Mouse (Mus musculus) neural tube, embryonic 11.5 days (tissue): ENCODE results near the gene Lingo1. TPM values are rescaled to one million over a fixed set of nuclear protein-coding genes. Genes with fewer than 3 reads are reported as not detected.
A peak's percentile ranks its signal among the peaks of the same experiment; 100 is the strongest.

Experiments used
- ATAC-seq: fragments of 200-750 bp; cut with Nextera tagmentation; 2 replicates; pipeline ENCODE4 v1.8.0; 2017; ENCODE audit warnings: moderate number of reproducible peaks, mild to moderate bottlenecking, moderate TSS enrichment, moderate library complexity; ENCODE audit not compliant: insufficient read depth, low FRiP score, low TSS enrichment
- DNase-seq: peaks from one replicate; pipeline ENCODE4 v3.0.0-alpha.2; 2015; ENCODE audit warnings: low spot score
- H3K27ac ChIP-seq: fragments of 300-500 bp; sonication (generic); 2 replicates; pipeline ENCODE4 v1.5.1; 2014; ENCODE audit warnings: low read depth, mild to moderate bottlenecking, low read length
- H3K27me3 ChIP-seq: fragments of 300-500 bp; sonication (generic); 2 replicates; pipeline ENCODE4 v1.6.1; 2014; ENCODE audit warnings: mild to moderate bottlenecking, low read length, mixed read lengths; ENCODE audit not compliant: control insufficient read depth, insufficient read depth
- H3K36me3 ChIP-seq: fragments of 300-500 bp; sonication (generic); 2 replicates; pipeline ENCODE4 v1.6.1; 2014; ENCODE audit warnings: mild to moderate bottlenecking, low read length, moderate library complexity, mixed read lengths; ENCODE audit not compliant: control insufficient read depth, insufficient read depth
- H3K4me1 ChIP-seq: fragments of 300-500 bp; sonication (generic); 2 replicates; pipeline ENCODE4 v1.6.1; 2014; ENCODE audit warnings: low read length, mixed read lengths; ENCODE audit not compliant: control insufficient read depth, insufficient read depth
- H3K4me2 ChIP-seq: fragments of 300-500 bp; sonication (generic); 2 replicates; pipeline ENCODE4 v1.6.1; 2014; ENCODE audit warnings: low read depth, mild to moderate bottlenecking, moderate library complexity
- H3K4me3 ChIP-seq: fragments of 300-500 bp; sonication (generic); 2 replicates; pipeline ENCODE4 v1.5.1; 2014; ENCODE audit warnings: low read depth, low read length
- H3K9ac ChIP-seq: fragments of 300-500 bp; sonication (generic); 2 replicates; pipeline ENCODE4 v1.6.1; 2014; ENCODE audit warnings: mild to moderate bottlenecking, low read length
- H3K9me3 ChIP-seq: fragments of 300-500 bp; sonication (generic); 2 replicates; pipeline ENCODE4 v1.6.1; 2016; ENCODE audit warnings: low read length; ENCODE audit not compliant: control insufficient read depth
- WGBS: fragments of 180-500 bp; shearing (Covaris S2); extraction: QIAGEN DNeasy Blood & Tissue Kit; methylation state at CpG from one replicate; pipeline ENCODE4 v1.1.7; 2014; 5-methylcytosine and 5-hydroxymethylcytosine counted together
- polyA plus RNA-seq: library from polyadenylated mRNA; unstranded; fragments of >200 nt; fragmentation: Nextera tagmentation; extraction: Ambion mirVana; gene quantifications from 2 replicates; pipeline ENCODE4 v1.2.1, GENCODE M21; 2014

Gene Lingo1
- polyA plus RNA-seq, 1 experiment from 2014 or later = 14.7 TPM

GRCm38 (mm10) chr9:56744369-56744768, 51.9 kb downstream of the Lingo1 start:
- no peaks in the 10 kb centered on the region for H3K36me3 ChIP-seq
- H3K9ac ChIP-seq = no peak overlapping the region
- no peaks in the 10 kb centered on the region for H3K9me3 ChIP-seq
- H3K4me1 ChIP-seq = no peaks in the 10 kb centered on the region
- ATAC-seq (no peak), DNase-seq (no peak)
- H3K4me3 ChIP-seq = no peak overlapping the region
- no peak overlapping the region for H3K27ac ChIP-seq
- 57% methylated on average over 5 of the region's 5 CpGs for WGBS
- no peak overlapping the region for H3K4me2 ChIP-seq
- H3K27me3 ChIP-seq = no peaks in the 10 kb centered on the region

- DNase-seq (no peak), ATAC-seq (no peak)
- 74% methylated on average over 5 of the region's 5 CpGs for WGBS
- no peaks in the 10 kb centered on the region for H3K27me3 ChIP-seq
- no peak overlapping the region for H3K27ac ChIP-seq
- no peaks in the 10 kb centered on the region for H3K4me1 ChIP-seq
- H3K4me3 ChIP-seq = no peak overlapping the region
- H3K9ac ChIP-seq = no peak overlapping the region
- no peaks in the 10 kb centered on the region for H3K36me3 ChIP-seq
- no peak overlapping the region for H3K4me2 ChIP-seq
- no peaks in the 10 kb centered on the region for H3K9me3 ChIP-seq
Observed at GRCm38 (mm10) chr9:56739181-56739737, 57.0 kb downstream of the Lingo1 start.

- no peaks in the 10 kb centered on the region for H3K9me3 ChIP-seq
- H3K9ac ChIP-seq = no peak overlapping the region
- DNase-seq (peak; percentile 69), ATAC-seq (no peak)
- no peaks in the 10 kb centered on the region for H3K4me1 ChIP-seq
- no peaks in the 10 kb centered on the region for H3K36me3 ChIP-seq
- H3K4me2 ChIP-seq = no peak overlapping the region
- WGBS = 46% methylated on average over 9 of the region's 9 CpGs
- no peak overlapping the region for H3K27ac ChIP-seq
- H3K4me3 ChIP-seq = no peak overlapping the region
- H3K27me3 ChIP-seq = no peaks in the 10 kb centered on the region
Observed at GRCm38 (mm10) chr9:56738261-56739171, 57.8 kb downstream of the Lingo1 start.

GRCm38 (mm10) chr9:56734398-56734797, 61.9 kb downstream of the Lingo1 start:
- Histone ChIP-seq H3K27ac (no peak overlapping the region), H3K9ac (no peak overlapping the region), H3K4me3 (no peak overlapping the region), H3K27me3 (no peaks in the 10 kb centered on the region), H3K9me3 (no peaks in the 10 kb centered on the region), H3K4me1 (no peaks in the 10 kb centered on the region), H3K4me2 (no peak overlapping the region), H3K36me3 (no peaks in the 10 kb centered on the region)
- WGBS = 72% methylated on average over 6 of the region's 6 CpGs
- ATAC-seq (no peak), DNase-seq (no peak)

- Histone ChIP-seq H3K9ac (no peak overlapping the region), H3K27ac (no peak overlapping the region), H3K36me3 (no peaks in the 10 kb centered on the region), H3K4me3 (no peak overlapping the region), H3K4me1 (peaks cover 3% of the 10 kb centered on the region; the same call in 1 of the 2 replicates), H3K4me2 (no peak overlapping the region), H3K9me3 (no peaks in the 10 kb centered on the region), H3K27me3 (no peaks in the 10 kb centered on the region)
- 76% methylated on average over 2 of the region's 2 CpGs for WGBS
- DNase-seq = no peak
- ATAC-seq = no peak
Observed at GRCm38 (mm10) chr9:56730997-56731396, 65.3 kb downstream of the Lingo1 start.

- H3K9me3 ChIP-seq = no peaks in the 10 kb centered on the region
- no peak overlapping the region for H3K9ac ChIP-seq
- H3K4me3 ChIP-seq = no peak overlapping the region
- peaks cover 3% of the 10 kb centered on the region; the same call in 1 of the 2 replicates for H3K4me1 ChIP-seq
- WGBS = 60% methylated on average over 2 of the region's 2 CpGs
- no peaks in the 10 kb centered on the region for H3K27me3 ChIP-seq
- H3K36me3 ChIP-seq = no peaks in the 10 kb centered on the region
- H3K4me2 ChIP-seq = no peak overlapping the region
- DNase-seq (no peak), ATAC-seq (no peak)
- H3K27ac ChIP-seq = no peak overlapping the region
Observed at GRCm38 (mm10) chr9:56729145-56729544, 67.1 kb downstream of the Lingo1 start.

GRCm38 (mm10) chr9:56727703-56728684, 68.3 kb downstream of the Lingo1 start:
- Histone ChIP-seq H3K27me3 (no peaks in the 10 kb centered on the region), H3K27ac (no peak overlapping the region), H3K9me3 (no peaks in the 10 kb centered on the region), H3K4me3 (no peak overlapping the region), H3K9ac (no peak overlapping the region), H3K4me1 (peaks cover 3% of the 10 kb centered on the region; the same call in 1 of the 2 replicates), H3K36me3 (no peaks in the 10 kb centered on the region), H3K4me2 (no peak overlapping the region)
- 43% methylated on average over 15 of the region's 15 CpGs for WGBS
- no peak for DNase-seq
- no peak for ATAC-seq

- no peaks in the 10 kb centered on the region for H3K9me3 ChIP-seq
- H3K36me3 ChIP-seq = no peaks in the 10 kb centered on the region
- ATAC-seq = no peak
- H3K9ac ChIP-seq = no peak overlapping the region
- no peak overlapping the region for H3K4me3 ChIP-seq
- peaks cover 3% of the 10 kb centered on the region; the same call in 1 of the 2 replicates for H3K4me1 ChIP-seq
- peak; percentile 68 for DNase-seq
- no peaks in the 10 kb centered on the region for H3K27me3 ChIP-seq
- no peak overlapping the region for H3K27ac ChIP-seq
- H3K4me2 ChIP-seq = no peak overlapping the region
- WGBS = 31% methylated on average over 2 of the region's 2 CpGs
Observed at GRCm38 (mm10) chr9:56725814-56726213, 70.5 kb downstream of the Lingo1 start.
